Mouse (Mus musculus) left cerebral cortex, adult 2 months (tissue): ENCODE results near the gene 4930442H23Rik. TPM values are rescaled to one million over a fixed set of nuclear protein-coding genes. Genes with fewer than 3 reads are reported as not detected.
A peak's percentile ranks its signal among the peaks of the same experiment; 100 is the strongest.

Experiments used
- DNase-seq, 2 experiments: peaks; one replicate each; pipeline ENCODE4 v3.0.0; 2021 to 2022; ENCODE audit warnings: low spot score in 2 of 2, mixed read lengths in 1 of 2; ENCODE audit errors: extremely low spot score in 1 of 2
- H3K27ac ChIP-seq: fragments of 200-600 bp; 2 replicates; pipeline ENCODE4 v1.8.1; 2022
- H3K4me3 ChIP-seq: fragments of 200-600 bp; 2 replicates; pipeline ENCODE4 v1.8.1; 2022
- CTCF ChIP-seq: fragments of 200-600 bp; IDR thresholded peaks from 2 replicates; pipeline ENCODE4 v1.8.1; 2022; ENCODE audit warnings: antibody characterized with exemption, mild to moderate bottlenecking, moderate library complexity
- intact Hi-C: fragments of 180-260 bp; cut with DNase I; formaldehyde crosslinking; loops from one replicate; pipeline ENCODE4 v1.15.1; 2025
- total RNA-seq, 2 experiments: library from RNA; stranded (reverse); gene quantifications; 2 replicates each; pipeline ENCODE4 v1.2.3; 2021

The 4930442H23Rik gene
- total RNA-seq, 2 experiments from 2014 or later, result not detected

- TF ChIP-seq CTCF, result no peak
- Histone ChIP-seq H3K4me3 (peak overlapping the region; percentile 83), H3K27ac (peak overlapping the region; percentile 29; the same call in 1 of the 2 replicates)
- intact Hi-C loops, result no loop called here
- DNase-seq, result no peak
Measured at GRCm38 (mm10) chr10:81139529-81139846, 44.2 kb downstream of the 4930442H23Rik start.

- no peak for TF ChIP-seq CTCF
- no peak for DNase-seq
- intact Hi-C loops, result no loop called here
- peak overlapping the region; percentile 16 for H3K27ac ChIP-seq
- peak overlapping the region; percentile 83 for H3K4me3 ChIP-seq
Measured at GRCm38 (mm10) chr10:81138821-81139528, 44.7 kb downstream of the 4930442H23Rik start.

GRCm38 (mm10) chr10:81138131-81138782 is 45.4 kb downstream of the 4930442H23Rik start:
- DNase-seq, result peak; percentile 49 to 51
- intact Hi-C loops, result no loop called here
- Histone ChIP-seq H3K4me3 (peak overlapping the region; percentile 83), H3K27ac (peak overlapping the region; percentile 98)
- TF ChIP-seq CTCF, result no peak

DNA sequence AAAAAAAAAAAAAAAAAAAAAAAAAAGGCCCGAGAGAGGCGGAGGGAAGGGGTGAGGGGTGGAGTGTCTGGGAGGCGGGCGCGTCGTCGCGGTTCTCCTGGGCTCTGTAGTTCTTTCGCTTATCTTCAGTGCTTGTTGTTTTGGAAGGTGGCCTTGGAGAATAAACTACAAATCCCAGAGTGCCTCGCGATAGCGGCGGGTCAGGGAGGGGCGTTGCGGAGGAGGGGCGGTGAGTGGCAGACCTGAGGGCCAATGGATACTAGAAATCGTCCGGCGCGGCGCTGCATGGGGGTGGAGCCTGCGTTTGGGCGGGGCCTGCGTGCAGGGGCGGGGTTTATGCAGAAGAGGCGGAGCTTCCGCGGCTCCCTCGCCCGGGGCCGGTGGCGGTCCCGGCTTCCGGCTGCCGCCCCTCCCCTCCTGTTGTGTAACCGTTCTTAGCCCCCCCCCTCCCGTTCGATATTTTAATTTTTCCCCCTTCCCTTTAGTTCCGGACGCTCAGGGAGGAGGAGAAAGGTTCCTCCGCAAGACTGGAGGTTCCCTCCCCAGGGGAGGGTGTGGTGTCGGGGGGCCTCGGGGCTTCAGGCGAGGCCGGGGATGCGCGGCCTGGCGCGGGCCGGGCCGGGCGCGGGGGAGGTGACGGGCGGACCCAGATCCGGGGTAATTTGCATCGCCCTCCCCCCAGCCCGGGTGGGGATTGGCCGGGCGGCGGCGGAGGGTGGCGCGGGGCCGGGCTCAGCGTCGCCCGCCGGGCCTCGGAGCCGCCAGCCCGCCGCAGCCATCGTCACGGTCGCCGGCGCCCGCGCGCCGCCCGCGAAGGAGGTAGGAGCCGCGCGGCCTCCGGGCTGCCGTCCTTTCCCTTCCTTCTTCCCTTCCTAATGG is 46.2 kb downstream of the 4930442H23Rik start:
- no peak for TF ChIP-seq CTCF
- intact Hi-C loops, result loop anchor here (2.0 kb wide), 1 partner anchor 31 kb away; no protein-coding TSS in a partner anchor
- Histone ChIP-seq H3K27ac (peak overlapping the region; percentile 98), H3K4me3 (peak overlapping the region; percentile 83)
- DNase-seq, result peak; percentile 99 to 100

GRCm38 (mm10) chr10:81136706-81137231 is 46.9 kb downstream of the 4930442H23Rik start:
- peak overlapping the region; percentile 96 for H3K27ac ChIP-seq
- no peak for TF ChIP-seq CTCF
- DNase-seq, result peak; percentile 72 to 84
- intact Hi-C loops, result loop anchor here (2.0 kb wide), 1 partner anchor 32 kb away; no protein-coding TSS in a partner anchor
- peak overlapping the region; percentile 61 for H3K4me3 ChIP-seq

- DNase-seq, result peak; percentile 66 to 70
- intact Hi-C loops, result loop anchor here (2.0 kb wide), 1 partner anchor 33 kb away; no protein-coding TSS in a partner anchor
- Histone ChIP-seq H3K27ac (peak overlapping the region; percentile 96), H3K4me3 (peak overlapping the region; percentile 61)
- TF ChIP-seq CTCF, result no peak; the same call in 1 of the 2 replicates
Measured at GRCm38 (mm10) chr10:81135831-81136705, 47.6 kb downstream of the 4930442H23Rik start.

- Histone ChIP-seq H3K27ac (peak within 1 kb of the TSS; percentile 96), H3K4me3 (peak within 1 kb of the TSS; percentile 61)
- peak; percentile 64 to 68 for DNase-seq
- intact Hi-C loops, result no loop called here
- no peak for TF ChIP-seq CTCF
Measured at GRCm38 (mm10) chr10:81134966-81135681, 48.5 kb downstream of the 4930442H23Rik start, which contains the start of gene Zbtb7a. Gene Zbtb7a (plus strand): TSS chr10:81135220.

- no peak overlapping the region; the same call in 1 of the 2 replicates for H3K4me3 ChIP-seq
- peak in 1 of 2 experiments; percentile 63 for DNase-seq
- H3K27ac ChIP-seq, result peak overlapping the region; percentile 40
- intact Hi-C loops, result no loop called here
- no peak for TF ChIP-seq CTCF
Measured at GRCm38 (mm10) chr10:81134181-81134587, 49.5 kb downstream of the 4930442H23Rik start.

Other genes with a start within 250 kb of the 4930442H23Rik start
- gene Gng7, start 168.9 kb downstream of the 4930442H23Rik start, total RNA-seq, result 100 to 1,000 TPM in 1 of 2 experiments, 10 to 100 TPM in 1; 66.6 to 111 TPM
- 100 to 1,000 TPM; 100 to 116 TPM for gene Diras1, start 158.2 kb downstream of the 4930442H23Rik start, total RNA-seq
- 10 to 100 TPM; 61.3 to 62.5 TPM for gene Slc39a3, start 146.4 kb downstream of the 4930442H23Rik start, total RNA-seq
- 100 to 1,000 TPM; 171 to 173 TPM for gene Sgta, start 123.7 kb downstream of the 4930442H23Rik start, total RNA-seq
- 10 to 100 TPM; 51.0 to 51.1 TPM for gene Thop1, start 113.8 kb downstream of the 4930442H23Rik start, total RNA-seq
- under 1 TPM; 0.25 to 0.33 TPM for gene Creb3l3, start 85.0 kb downstream of the 4930442H23Rik start, total RNA-seq
- 100 to 1,000 TPM; 136 to 150 TPM for gene Map2k2, start 77.9 kb downstream of the 4930442H23Rik start, total RNA-seq
- gene Zbtb7a, start 48.6 kb downstream of the 4930442H23Rik start, total RNA-seq, result 100 to 1,000 TPM; 130 to 132 TPM
- gene Pias4, start 15.9 kb downstream of the 4930442H23Rik start, total RNA-seq, result 10 to 100 TPM; 26.7 to 32.0 TPM
- gene Eef2, start 7.2 kb downstream of the 4930442H23Rik start, total RNA-seq, result 100 to 1,000 TPM; 884 to 901 TPM
- 10 to 100 TPM; 74.6 to 89.4 TPM for gene Dapk3, start 844 bp downstream of the 4930442H23Rik start, total RNA-seq
- under 1 TPM in 1 of 2 experiments, not detected in 1; 0.42 TPM for gene Nmrk2, start 18.2 kb upstream of the 4930442H23Rik start, total RNA-seq
- gene Atcay, start 47.0 kb upstream of the 4930442H23Rik start, total RNA-seq, result 100 to 1,000 TPM; 203 to 206 TPM
- gene Zfr2, start 49.3 kb upstream of the 4930442H23Rik start, total RNA-seq, result 10 to 100 TPM; 70.9 to 76.2 TPM
- gene Matk, start 69.1 kb upstream of the 4930442H23Rik start, total RNA-seq, result 100 to 1,000 TPM; 212 to 221 TPM
- 10 to 100 TPM; 41.3 to 42.8 TPM for gene Mrpl54, start 83.1 kb upstream of the 4930442H23Rik start, total RNA-seq
- 10 to 100 TPM; 35.8 to 38.6 TPM for gene Apba3, start 83.1 kb upstream of the 4930442H23Rik start, total RNA-seq
- under 1 TPM; 0.26 to 0.45 TPM for gene Tjp3, start 107.7 kb upstream of the 4930442H23Rik start, total RNA-seq
- 100 to 1,000 TPM; 431 TPM for gene Pip5k1c, start 109.1 kb upstream of the 4930442H23Rik start, total RNA-seq
- 10 to 100 TPM; 31.3 to 31.8 TPM for gene Cactin, start 137.3 kb upstream of the 4930442H23Rik start, total RNA-seq
- under 1 TPM; 0.70 to 0.82 TPM for gene Tbxa2r, start 144.9 kb upstream of the 4930442H23Rik start, total RNA-seq
- gene Gipc3, start 159.4 kb upstream of the 4930442H23Rik start, total RNA-seq, result 1 to 10 TPM; 1.7 to 2.1 TPM
- gene Hmg20b, start 166.6 kb upstream of the 4930442H23Rik start, total RNA-seq, result 10 to 100 TPM; 27.3 to 29.5 TPM
- gene Mfsd12, start 173.6 kb upstream of the 4930442H23Rik start, total RNA-seq, result 10 to 100 TPM; 38.2 to 40.2 TPM
- gene 4930404N11Rik, start 182.0 kb upstream of the 4930442H23Rik start, total RNA-seq, result 1 to 10 TPM in 1 of 2 experiments, under 1 TPM in 1; 1.00 to 1.3 TPM
- 10 to 100 TPM; 69.1 to 70.6 TPM for gene Fzr1, start 194.7 kb upstream of the 4930442H23Rik start, total RNA-seq
- 10 to 100 TPM; 87.1 to 95.1 TPM for gene Dohh, start 200.6 kb upstream of the 4930442H23Rik start, total RNA-seq
- gene Gm48551, start 200.6 kb upstream of the 4930442H23Rik start, total RNA-seq, result 1 to 10 TPM; 2.0 to 3.4 TPM
- gene Gm48552, start 205.2 kb upstream of the 4930442H23Rik start, total RNA-seq, result 1 to 10 TPM; 5.1 to 7.1 TPM
- 1 to 10 TPM; 1.3 to 1.4 TPM for gene Smim24, start 209.2 kb upstream of the 4930442H23Rik start, total RNA-seq